Mouse (Mus musculus): ENCODE results near the gene Chd3. TPM values are rescaled to one million over a fixed set of nuclear protein-coding genes. Genes with fewer than 3 reads are reported as not detected.
"Not testable (repeated sequence)": the region's sequence is repeated elsewhere in the genome, so short reads cannot be mapped to it uniquely, and the experiment has no call there.

The Chd3 gene
- total RNA-seq, 2 experiments from 2014 or later: 541 to 561 TPM

DNA sequence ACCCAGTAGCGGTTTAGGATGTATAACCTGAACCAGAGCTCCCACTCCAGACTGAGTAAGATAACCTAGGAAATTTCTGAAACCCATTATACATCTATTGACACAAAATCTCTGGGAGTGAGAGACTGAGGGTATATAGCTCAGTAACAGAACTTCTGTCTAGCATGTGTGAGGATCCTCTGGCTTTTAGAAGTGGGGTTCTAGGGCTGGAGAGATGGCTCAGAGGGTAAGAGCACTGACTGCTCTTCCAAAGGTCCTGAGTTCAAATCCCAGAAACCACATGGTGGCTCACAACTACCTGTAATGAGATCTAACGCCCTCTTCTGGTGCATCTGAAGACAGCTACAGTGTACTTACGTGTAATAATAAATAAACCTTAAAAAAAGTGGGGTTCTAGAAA is 51.2 kb downstream of the Chd3 start:
- H3K27ac ChIP-seq; H3K4me3 ChIP-seq; DNase-seq (ENCODE audit: low spot score in 2 of 2): not testable (repeated sequence)
- peak; percentile 29 for TF ChIP-seq CTCF (conservative IDR thresholded peaks at IDR 0.05)

DNA sequence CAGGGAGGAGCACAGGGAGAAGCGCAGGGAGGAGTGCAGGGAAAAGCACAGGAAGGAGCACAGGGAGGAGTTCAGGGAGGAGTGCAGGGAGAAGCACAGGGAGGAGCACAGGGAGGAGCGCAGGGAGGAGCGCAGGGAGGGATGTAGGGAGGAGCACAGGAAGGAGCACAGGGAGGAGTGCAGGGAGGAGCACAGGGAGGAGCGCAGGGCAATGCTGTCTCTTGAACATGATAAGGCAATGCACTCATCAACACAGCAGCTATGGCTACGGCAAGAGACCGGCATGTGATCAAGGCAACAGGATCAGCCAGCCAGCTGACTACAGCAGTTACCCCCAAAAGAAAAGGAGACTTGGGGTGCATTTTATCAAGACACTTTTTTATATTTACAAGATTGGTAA is 52.8 kb downstream of the Chd3 start:
- no peak for TF ChIP-seq CTCF (conservative IDR thresholded peaks at IDR 0.05)
- Histone ChIP-seq H3K27ac (no peak overlapping the region), H3K4me3 (no peak overlapping the region)
- DNase-seq (ENCODE audit: low spot score in 2 of 2): no peak

DNA sequence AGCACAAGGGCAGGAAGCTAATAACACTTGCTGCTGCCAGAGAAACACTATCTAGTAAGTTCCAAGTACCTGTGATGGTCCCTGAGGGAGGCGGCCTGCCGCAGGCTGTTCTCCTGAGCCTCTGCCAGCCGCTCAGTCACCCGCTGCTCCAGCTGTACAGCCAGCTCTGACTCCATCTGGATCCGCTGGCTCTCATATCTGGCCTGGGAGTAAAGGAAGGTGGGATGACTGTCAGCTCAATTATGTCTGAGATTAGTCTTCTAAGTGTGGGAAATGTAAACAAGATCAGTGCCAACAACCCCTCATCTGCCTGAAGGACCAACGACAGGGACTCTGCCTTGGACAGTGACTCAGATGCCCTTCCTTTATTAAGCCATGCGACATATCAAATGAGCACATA is 57.9 kb downstream of the Chd3 start:
- TF ChIP-seq CTCF (conservative IDR thresholded peaks at IDR 0.05): no peak
- Histone ChIP-seq H3K4me3 (no peak overlapping the region), H3K27ac (no peak overlapping the region)
- no peak for DNase-seq (ENCODE audit: low spot score in 2 of 2)

DNA sequence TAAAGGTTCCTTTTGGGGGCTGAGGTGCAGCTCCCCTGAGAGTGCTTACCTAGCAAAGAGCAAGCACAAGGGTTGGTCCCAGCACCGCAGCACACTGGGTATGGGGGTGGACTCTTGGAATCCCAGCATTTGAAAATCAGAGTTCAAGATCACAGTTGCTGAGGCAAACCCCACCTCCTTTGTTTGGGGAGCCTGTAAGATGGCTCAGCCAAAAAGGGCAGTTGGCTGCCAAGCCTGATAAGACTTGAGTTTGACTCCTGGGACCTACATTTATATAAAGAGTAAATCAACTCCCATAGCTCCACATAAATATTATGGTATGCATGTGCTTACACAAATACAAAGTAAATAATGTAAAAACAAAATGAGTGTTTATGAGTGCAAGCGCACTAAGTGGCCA is 63.2 kb downstream of the Chd3 start:
- no peak overlapping the region for H3K4me3 ChIP-seq
- TF ChIP-seq CTCF (conservative IDR thresholded peaks at IDR 0.05): no peak

DNA sequence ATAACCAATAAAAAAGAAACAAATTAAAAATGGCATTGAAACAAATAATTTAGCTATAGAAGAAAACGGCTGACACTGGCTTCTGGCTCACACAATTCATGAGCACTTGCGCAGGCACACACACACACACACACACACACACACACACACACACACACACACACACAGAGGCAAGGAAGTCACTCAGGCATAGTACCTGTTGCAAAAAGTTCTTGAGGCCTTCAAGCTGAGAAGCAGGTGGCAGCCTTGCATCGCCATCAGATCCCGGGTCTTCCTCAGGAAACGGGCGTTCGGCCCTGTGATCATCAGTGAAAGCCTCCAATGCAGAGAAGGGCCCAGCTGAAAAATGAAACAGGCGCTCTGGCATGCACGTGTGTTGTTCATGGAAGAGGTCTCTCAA is 63.9 kb downstream of the Chd3 start:
- no peak overlapping the region for H3K4me3 ChIP-seq
- no peak overlapping the region for H3K27ac ChIP-seq
- TF ChIP-seq CTCF (conservative IDR thresholded peaks at IDR 0.05): no peak
- DNase-seq (ENCODE audit: low spot score in 2 of 2): no peak

More for the DNA sequence above, 63.2 kb downstream of the Chd3 start:
- no peak for DNase-seq (ENCODE audit: low spot score in 2 of 2)
- H3K27ac ChIP-seq: no peak overlapping the region

DNA sequence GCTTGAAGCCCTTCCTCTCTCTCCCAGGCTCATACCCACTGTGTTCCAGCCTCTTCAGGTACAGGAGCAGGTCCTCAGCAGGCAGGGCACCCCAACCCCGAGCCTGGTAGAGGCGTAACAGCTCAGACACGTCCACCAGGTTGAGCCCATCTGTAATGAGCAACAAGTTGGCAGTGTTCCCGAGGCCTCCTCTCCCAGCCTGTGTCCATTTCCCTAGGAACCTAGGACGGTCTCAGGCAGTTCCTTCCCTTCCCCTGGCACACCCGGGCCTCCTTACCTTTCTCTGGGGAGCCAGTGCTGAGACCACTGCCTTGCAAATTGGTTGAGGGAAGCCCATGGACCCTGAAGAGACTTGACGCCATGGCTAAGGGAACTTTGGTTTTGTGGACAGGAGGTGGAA is 66.4 kb downstream of the Chd3 start:
- no peak overlapping the region for H3K27ac ChIP-seq
- no peak overlapping the region for H3K4me3 ChIP-seq
- DNase-seq (ENCODE audit: low spot score in 2 of 2): no peak
- TF ChIP-seq CTCF (conservative IDR thresholded peaks at IDR 0.05): no peak

DNA sequence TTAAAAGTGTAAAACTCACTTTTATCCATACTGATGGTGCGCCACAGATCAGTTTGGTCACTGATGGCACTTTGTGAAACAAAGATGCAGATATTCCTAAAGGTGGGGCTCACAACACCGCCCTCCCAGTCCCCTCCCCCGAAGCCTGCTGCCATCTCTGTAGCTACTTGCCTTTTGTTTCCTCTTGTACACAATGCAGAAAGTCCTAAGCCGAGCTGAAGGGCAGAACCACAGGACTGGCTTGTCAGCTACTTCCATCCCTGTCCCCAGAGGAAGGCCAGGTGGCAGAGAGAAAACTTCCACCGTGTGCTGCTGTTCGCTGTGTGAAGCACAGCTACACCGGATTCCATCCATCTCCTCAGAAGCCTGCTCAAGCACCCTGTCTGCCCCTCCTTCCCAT is 71.0 kb downstream of the Chd3 start:
- no peak for DNase-seq (ENCODE audit: low spot score in 2 of 2)
- Histone ChIP-seq H3K27ac (no peak overlapping the region), H3K4me3 (no peak overlapping the region)
- TF ChIP-seq CTCF (conservative IDR thresholded peaks at IDR 0.05): no peak

DNA sequence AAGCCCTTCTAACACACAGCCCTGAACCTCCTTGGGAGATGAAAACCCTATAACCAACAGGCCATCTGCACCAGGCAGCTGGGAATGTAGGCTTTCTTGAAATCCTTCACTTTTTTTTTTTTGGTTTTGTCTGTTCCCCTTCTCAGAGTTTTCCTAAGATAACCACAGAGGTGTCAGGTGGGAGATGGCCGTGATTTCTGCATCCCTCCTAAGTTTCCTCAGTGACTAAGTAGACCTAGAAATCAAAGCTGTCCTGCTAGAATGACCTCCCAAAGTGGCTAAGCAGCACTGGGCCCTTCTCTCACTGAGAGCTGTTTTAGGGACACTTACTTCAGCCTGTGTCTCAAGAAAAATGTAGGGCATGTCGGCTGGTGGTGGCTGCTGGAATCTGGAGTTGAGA is 71.4 kb downstream of the Chd3 start:
- no peak for TF ChIP-seq CTCF (conservative IDR thresholded peaks at IDR 0.05)
- no peak overlapping the region for H3K27ac ChIP-seq
- H3K4me3 ChIP-seq: no peak overlapping the region
- no peak for DNase-seq (ENCODE audit: low spot score in 2 of 2)

DNA sequence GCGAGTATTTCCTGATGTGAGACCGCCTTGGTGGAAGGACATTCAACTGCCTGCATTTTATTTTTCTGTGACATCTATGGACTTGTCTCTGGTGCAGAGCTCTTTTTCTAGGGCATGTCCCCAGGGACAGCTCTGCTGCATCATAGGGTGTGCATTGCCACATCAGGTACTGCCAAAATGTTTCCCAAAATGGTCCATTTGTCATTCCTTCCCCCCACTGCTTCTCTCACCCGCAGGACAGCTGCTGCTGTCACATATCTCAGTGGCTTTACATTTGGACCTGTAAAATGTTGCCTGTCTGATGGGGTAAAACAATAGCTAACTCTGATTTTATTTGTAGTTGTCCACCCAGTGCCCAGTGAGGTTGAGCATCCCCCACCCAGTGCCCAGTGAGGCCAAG is 73.9 kb downstream of the Chd3 start:
- Histone ChIP-seq H3K27ac (no peak overlapping the region), H3K4me3 (no peak overlapping the region)
- no peak for TF ChIP-seq CTCF (conservative IDR thresholded peaks at IDR 0.05)
- DNase-seq (ENCODE audit: low spot score in 2 of 2): no peak

Other genes starting within 250 kb of the Chd3 start
- gene Hes7, start 249.0 kb downstream of the Chd3 start, total RNA-seq (2021): 1 to 10 TPM in 1 of 2 experiments, under 1 TPM in 1; 0.79 to 1.0 TPM
- 1 to 10 TPM; 1.4 to 1.5 TPM for gene 9130213A22Rik, start 246.8 kb downstream of the Chd3 start, total RNA-seq (2021)
- 10 to 100 TPM in 1 of 2 experiments, 1 to 10 TPM in 1; 7.8 to 11.1 TPM for gene Aloxe3, start 243.5 kb downstream of the Chd3 start, total RNA-seq (2021)
- gene Alox12b, start 212.4 kb downstream of the Chd3 start, total RNA-seq (2021): 10 to 100 TPM in 1 of 2 experiments, 1 to 10 TPM in 1; 8.7 to 12.2 TPM
- 1 to 10 TPM; 7.5 to 8.2 TPM for gene Alox8, start 171.6 kb downstream of the Chd3 start, total RNA-seq (2021)
- 1 to 10 TPM; 2.1 to 2.3 TPM for gene Gucy2e, start 132.4 kb downstream of the Chd3 start, total RNA-seq (2021)
- gene Cntrob, start 45.6 kb downstream of the Chd3 start, total RNA-seq (2021): 10 to 100 TPM; 13.9 to 17.8 TPM
- gene Trappc1, start 45.4 kb downstream of the Chd3 start, total RNA-seq (2021): 10 to 100 TPM; 63.0 to 63.5 TPM
- gene Kcnab3, start 43.1 kb downstream of the Chd3 start, total RNA-seq (2021): 10 to 100 TPM; 20.6 to 26.1 TPM
- 100 to 1,000 TPM; 110 to 117 TPM for gene Rnf227, start 28.9 kb downstream of the Chd3 start, total RNA-seq (2021)
- gene Naa38, start 26.1 kb upstream of the Chd3 start, total RNA-seq (2021): 100 to 1,000 TPM; 109 to 127 TPM
- gene Cyb5d1, start 26.2 kb upstream of the Chd3 start, total RNA-seq (2021): 10 to 100 TPM; 43.6 to 45.0 TPM
- gene Tmem88, start 28.8 kb upstream of the Chd3 start, total RNA-seq (2021): 1 to 10 TPM; 2.6 to 5.0 TPM
- 10 to 100 TPM; 34.3 to 40.9 TPM for gene Kdm6b, start 44.3 kb upstream of the Chd3 start, total RNA-seq (2021)
- 1 to 10 TPM; 4.6 to 5.2 TPM for gene Dnah2, start 179.7 kb upstream of the Chd3 start, total RNA-seq (2021)
- 100 to 1,000 TPM; 113 to 116 TPM for gene Efnb3, start 190.8 kb upstream of the Chd3 start, total RNA-seq (2021)
- 10 to 100 TPM; 12.0 to 14.3 TPM for gene Wrap53, start 210.8 kb upstream of the Chd3 start, total RNA-seq (2021)
- gene Trp53, start 211.0 kb upstream of the Chd3 start, total RNA-seq (2021): 10 to 100 TPM; 28.5 to 32.3 TPM
- 100 to 1,000 TPM; 391 to 411 TPM for gene Atp1b2, start 236.5 kb upstream of the Chd3 start, total RNA-seq (2021)
- gene Shbg, start 248.5 kb upstream of the Chd3 start, total RNA-seq (2021): not detected

All from layer of hippocampus, adult 2 months (tissue).